Mouse (Mus musculus): ENCODE results near the gene Vmn1r149.
"Not testable (repeated sequence)": the region's sequence is repeated elsewhere in the genome, so short reads cannot be mapped to it uniquely, and the experiment has no call there.

The Vmn1r149 gene

DNA sequence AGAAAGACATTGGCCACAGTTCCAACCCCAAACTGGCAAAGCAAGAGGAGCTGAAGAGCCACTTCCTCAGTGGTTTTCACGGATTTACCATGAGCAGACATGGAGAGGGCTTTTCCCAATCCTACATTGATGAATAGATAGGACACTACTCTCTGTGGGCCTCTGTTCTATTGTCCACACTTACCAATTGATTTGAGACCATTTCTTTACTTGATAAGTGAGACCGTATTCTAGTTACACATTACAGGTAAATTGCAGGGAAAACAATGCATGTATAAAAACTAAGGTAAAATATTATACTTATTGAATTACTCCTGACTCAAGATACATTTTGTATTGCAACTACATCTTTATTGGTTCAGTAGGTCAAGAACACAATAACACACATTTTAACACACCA, at the start of gene Vmn1r149:
TSS of gene Vmn1r149 (minus strand) at position 101 of the 400 bp plus-strand sequence.
- not testable (repeated sequence) for DNase-seq

DNA sequence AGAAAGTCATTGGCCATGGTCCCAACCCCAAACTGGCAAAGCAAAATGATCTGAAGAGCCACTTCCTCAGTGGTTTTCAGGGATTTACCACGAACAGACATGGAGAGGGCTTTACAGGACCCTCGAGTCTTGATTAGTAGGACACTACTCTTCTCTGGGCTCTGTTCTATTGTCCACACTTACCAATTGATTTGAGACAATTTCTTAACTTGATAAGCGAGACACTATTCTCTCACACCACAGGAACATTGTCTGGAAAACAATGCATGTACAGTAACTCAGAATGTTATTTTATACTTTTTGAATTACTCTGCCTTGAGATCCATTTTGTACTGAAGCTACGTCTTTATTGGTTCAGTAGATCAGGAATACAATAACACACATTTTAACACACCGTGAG, 25.9 kb upstream of the Vmn1r149 start, which contains the start of gene Gm10665:
TSS of gene Gm10665 (minus strand) at position 101 of the 400 bp plus-strand sequence.
- DNase-seq, result not testable (repeated sequence)

DNA sequence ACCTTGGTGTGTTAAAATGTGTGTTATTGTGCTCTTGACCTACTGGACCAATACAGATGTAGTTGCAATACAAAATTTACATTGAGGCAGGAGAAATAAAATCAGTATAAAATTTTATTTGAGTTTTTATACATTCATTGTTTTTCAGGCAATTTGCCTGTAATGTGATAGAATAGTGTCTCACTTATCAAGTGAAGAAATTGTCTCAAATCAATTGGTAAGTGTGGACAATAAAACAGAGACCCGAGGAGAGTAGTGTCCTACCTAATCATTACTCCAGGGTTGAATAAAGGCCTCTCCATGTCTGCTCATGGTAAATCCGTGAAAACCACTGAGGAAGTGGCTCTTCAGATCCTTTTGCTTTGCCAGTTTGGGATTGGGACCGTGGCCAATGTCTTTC, 24.7 kb downstream of the Vmn1r149 start, which contains the start of gene Vmn1r148:
TSS of gene Vmn1r148 (plus strand) at position 301 of the 400 bp plus-strand sequence.
- not testable (repeated sequence) for DNase-seq

Data from kidney, postnatal 25 days (tissue).